Mouse (Mus musculus) monocyte, adult 2 months (primary cell): ENCODE results near the gene Zfp207.
"Not testable (repeated sequence)": the region's sequence is repeated elsewhere in the genome, so short reads cannot be mapped to it uniquely, and the experiment has no call there.

Source experiments
- DNase-seq, 2 experiments: peaks; one replicate each; pipeline ENCODE4 v3.0.0; 2022; ENCODE audit warnings: low spot score in 2 of 2, low read depth in 1 of 2

Zfp207 gene

DNA sequence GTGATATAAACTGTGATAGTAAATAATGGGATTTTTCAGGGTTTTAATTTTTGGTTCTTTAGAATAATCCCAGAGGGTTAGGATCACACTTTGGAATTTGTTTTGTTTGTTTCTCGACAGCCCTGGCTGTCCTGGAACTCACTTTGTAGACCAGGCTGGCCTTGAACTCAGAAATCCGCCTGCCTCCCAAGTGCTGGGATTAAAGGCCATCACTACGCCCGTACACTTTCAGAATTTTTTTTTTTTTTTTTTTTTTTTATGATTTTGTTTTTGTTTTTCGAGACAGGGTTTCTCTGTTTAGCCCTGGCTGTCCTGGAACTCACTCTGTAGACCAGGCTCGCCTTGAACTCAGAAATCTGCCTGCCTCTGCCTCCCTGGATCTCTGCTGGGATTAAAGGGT, 24.8 kb downstream of the Zfp207 start:
- DNase-seq = not testable (repeated sequence)

- no peak for DNase-seq
Measured at GRCm38 (mm10) chr11:80410377-80410776, 27.3 kb downstream of the Zfp207 start.

DNA sequence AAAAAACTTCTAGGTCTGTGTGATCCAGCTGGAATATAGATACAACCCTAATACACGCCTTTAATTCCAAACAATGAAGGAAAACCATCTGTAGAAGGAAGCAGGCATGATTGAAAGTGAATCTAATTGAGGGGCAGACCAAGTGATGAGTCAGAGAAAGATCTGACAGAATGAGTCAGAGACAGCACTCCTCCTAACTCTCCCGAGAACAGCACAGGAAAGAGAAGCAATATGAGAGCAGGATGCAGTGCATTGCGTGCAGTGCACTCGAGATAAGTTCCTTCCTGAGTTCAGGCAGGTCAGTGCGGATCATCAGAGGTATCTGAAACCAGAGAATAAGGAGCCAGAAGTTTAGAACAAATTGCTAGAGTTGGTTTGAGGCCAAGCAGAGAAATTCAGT, 34.0 kb downstream of the Zfp207 start:
- no peak for DNase-seq

DNA sequence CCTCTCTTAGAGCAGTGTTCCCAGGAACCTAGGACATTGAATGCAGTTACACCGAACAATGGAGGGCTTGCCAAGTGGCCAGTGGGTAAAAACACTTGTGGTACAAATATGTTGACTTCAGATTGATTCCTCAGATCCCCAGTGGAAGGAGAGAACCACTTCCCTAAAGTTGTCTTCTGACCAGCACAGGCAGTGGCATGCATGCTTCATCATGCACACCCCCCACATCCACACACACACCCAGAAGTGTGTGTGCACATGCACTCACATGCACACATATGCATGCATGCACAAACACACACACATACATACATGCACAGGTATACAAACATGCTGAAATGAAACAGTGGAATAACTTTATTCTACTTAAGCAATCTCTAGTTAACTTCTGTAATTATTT, 36.7 kb downstream of the Zfp207 start:
- DNase-seq = no peak

- no peak for DNase-seq
Measured at GRCm38 (mm10) chr11:80420202-80420984, 37.3 kb downstream of the Zfp207 start.

- no peak for DNase-seq
Measured at GRCm38 (mm10) chr11:80421421-80422047, 38.5 kb downstream of the Zfp207 start.

DNA sequence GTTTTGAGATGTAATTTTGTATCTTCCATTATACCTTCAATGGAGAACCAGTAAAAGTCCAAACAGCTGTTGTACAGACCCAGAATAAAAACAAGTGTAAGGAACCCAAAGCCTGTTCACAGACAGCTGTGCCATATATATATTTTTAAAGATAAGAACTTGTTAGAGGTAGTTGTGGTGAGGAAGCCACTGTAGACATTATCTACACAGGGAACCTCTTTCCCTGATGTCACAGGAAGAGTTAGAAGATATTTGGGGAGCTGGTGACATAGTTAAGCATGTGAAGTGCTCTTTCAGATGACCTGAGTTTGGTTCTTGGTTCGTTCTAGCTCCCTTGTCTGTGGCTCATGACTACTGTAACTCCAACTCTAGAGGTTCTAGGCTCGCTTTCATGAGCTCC, 41.6 kb downstream of the Zfp207 start:
- no peak for DNase-seq

DNA sequence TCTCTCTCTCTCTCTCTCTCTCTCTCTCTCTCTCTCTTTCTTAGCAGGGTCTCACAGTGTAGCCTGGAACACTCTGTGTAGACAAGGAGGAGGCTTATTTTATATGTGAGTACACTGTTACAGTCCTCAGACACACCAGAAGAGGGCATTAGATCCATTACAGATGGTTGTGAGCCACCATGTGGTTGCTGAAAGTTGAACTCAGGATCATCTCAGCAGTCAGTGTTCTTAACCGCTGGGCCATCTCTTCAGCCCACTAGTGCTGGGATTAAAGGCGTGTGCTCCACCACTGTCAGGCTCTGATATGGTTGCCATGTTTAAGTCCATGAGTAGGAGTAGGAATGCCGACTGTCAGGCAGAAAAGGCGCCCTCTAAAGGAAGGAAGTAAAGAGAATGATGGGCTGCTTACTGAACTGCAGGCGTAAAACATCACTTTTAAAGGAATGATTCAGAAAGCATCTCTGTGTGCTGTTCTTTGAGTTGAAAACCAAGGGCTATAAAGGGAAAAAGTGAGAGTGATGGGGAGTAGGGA, 42.2 kb downstream of the Zfp207 start:
- DNase-seq = no peak

GRCm38 (mm10) chr11:80426029-80426813, 43.1 kb downstream of the Zfp207 start:
- not testable (repeated sequence) for DNase-seq

DNA sequence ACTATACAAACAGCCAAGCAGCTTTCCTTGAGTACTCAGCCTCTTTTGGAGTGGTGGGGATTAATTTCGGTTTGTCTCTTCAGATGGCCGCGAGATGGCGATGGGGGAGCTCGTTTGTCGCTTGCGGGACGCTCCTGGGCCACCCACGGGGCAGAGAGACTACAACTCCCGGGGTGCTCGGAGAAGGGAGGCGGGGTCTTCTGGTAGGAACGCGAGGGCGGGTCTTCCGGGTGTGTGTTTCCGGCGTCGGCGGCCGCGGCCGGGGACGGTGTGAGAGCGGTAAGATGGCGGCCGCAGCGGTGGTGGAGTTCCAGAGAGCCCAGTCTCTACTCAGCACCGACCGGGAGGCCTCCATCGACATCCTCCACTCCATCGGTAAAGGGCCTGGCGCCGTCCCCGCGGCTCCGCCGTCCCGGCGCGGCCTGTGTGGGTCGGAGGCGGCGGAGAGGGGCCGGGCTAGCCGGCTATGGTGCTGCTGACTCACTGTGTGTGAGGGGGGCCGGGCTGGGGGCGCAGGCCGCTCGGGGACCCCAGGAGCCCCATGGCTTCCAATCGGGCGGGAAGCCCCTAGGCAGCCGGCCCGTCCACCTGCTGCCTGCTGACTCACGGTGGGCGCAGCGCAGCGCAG, 45.4 kb downstream of the Zfp207 start, which contains the start of gene Psmd11:
TSS of gene Psmd11 (plus strand) at position 235 of the 628 bp plus-strand sequence.
- peak; percentile 88 to 89 for DNase-seq

DNA sequence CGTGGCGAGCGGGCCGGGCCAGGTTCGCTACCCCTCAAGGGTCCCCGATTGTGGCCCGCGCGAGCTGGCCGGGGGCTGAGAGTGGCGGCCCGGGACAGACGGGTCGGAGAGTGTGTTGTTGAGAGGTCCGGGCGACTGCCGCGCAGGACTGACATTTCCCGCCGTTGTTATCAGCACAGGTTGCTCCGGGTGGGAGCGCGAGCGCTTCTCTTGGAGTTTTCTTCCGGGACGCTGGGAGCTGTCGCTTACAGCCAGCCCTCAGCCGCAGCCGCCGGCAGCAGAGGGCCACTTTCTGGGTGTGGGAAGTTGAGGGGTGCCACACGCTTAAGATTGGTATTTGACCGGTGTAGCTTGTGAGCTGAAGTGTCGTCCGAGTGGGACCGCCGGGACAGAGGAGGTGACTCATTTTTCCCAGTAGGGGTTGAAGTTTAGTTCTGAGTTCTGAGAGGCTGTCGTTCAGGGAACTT, 46.0 kb downstream of the Zfp207 start:
- DNase-seq = peak in 1 of 2 experiments; percentile 1

DNA sequence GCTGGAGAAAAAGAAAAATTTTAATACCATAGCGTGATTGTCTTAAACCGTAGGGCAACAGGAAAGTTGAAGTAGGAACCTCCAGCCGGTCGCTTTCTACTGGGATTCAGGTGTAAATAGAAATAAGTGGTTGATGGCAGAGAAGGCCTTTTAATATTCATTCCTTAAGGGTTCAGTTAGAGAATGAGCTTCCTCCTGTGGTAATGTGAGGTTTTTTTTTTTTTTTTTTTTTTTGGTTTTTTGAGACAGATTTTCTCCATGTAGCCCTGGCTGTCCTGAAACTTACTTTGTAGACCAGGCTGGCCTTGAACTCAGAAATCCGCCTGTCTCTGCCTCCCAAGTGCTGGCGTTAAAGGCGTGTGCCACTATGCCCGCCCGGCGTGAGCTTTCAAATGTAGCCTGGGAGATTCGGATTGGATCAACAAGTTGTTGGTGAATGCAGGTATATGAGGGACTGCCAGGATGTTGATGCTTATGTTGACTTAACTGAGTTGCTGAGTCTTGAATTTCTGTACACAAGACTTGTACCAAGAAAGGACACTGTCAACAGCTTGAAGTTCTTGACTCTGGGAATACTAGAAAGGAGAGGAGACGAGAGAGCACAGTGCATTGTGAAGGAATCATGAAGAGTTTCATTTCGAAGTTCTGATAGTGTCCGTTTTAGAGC, 46.6 kb downstream of the Zfp207 start:
- no peak for DNase-seq

GRCm38 (mm10) chr11:80430366-80430910, 47.4 kb downstream of the Zfp207 start:
- no peak for DNase-seq

DNA sequence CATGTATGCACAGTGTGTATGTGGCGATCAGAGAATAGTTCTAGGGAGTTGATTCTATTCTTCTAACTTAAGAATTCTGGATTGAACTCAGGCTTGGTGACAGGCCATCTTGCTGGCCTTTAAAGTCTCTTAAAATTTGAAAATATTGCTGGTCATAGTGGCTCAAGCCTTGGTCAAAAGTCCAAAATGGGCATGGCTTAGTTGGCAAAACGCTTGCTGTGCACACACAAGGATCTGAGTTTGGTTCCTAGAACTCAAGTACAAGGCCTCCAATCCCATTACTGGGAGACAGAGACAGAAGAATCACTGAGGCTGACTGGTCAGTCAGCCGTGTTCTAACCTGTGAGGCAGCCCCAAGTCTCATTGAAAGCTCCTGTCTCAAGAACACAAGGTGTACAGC, 63.8 kb downstream of the Zfp207 start:
- DNase-seq = no peak

- DNase-seq = no peak
Measured at GRCm38 (mm10) chr11:80449859-80450258, 66.8 kb downstream of the Zfp207 start.

- no peak for DNase-seq
Measured at GRCm38 (mm10) chr11:80452242-80452641, 69.2 kb downstream of the Zfp207 start.

DNA sequence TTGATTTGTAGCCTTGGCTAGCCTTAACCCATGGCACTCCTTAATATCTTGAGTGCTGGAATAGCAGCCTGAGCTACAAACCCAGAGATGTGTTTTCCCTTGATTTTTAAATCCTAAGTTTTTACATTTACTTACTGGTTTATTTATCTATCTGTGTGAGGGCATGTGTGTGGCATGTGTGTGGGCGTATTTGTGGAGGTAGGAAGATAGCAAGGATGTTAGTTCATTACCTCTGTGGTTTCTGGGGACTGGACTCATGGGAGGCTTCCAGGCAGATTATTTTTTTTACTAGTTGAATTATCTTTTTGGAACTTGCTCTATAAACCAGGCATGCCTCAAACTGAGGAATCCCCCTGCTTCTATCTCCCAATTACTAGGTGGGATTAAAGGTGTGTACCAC, 70.1 kb downstream of the Zfp207 start:
- no peak for DNase-seq
